Mouse (Mus musculus) telencephalon, adult 2 months (tissue): Measurements from ENCODE around the gene Olfr959.

ENCODE experiments used
- DNase-seq: peaks from one replicate; pipeline ENCODE4 v3.0.0-alpha.2; 2011; ENCODE audit warnings: low read depth, low spot score

Gene Olfr959

GRCm38 (mm10) chr9:39575469-39575868, at the start of gene Olfr959:
Olfr959 (minus strand) TSS chr9:39575569.
- DNase-seq: no peak

GRCm38 (mm10) chr9:39624711-39625110, 49.3 kb upstream of the Olfr959 start:
- no peak for DNase-seq

GRCm38 (mm10) chr9:39623783-39624182, 48.4 kb upstream of the Olfr959 start:
- DNase-seq: no peak

- no peak for DNase-seq
These were observed 45.7 kb upstream of the Olfr959 start, which contains the start of gene Olfr960 for GRCm38 (mm10) chr9:39621073-39621472. Olfr960 (plus strand) TSS chr9:39621373.

- DNase-seq: no peak
These were observed 36.6 kb upstream of the Olfr959 start for GRCm38 (mm10) chr9:39611953-39612352.

GRCm38 (mm10) chr9:39610355-39610754, 35.0 kb upstream of the Olfr959 start, which contains the start of gene Olfr148:
Olfr148 (plus strand) TSS chr9:39610655.
- DNase-seq: no peak

- DNase-seq: no peak
These were observed 33.1 kb upstream of the Olfr959 start for GRCm38 (mm10) chr9:39608497-39608896.

- DNase-seq: no peak
These were observed 28.7 kb upstream of the Olfr959 start, which contains the start of gene AW551984 for GRCm38 (mm10) chr9:39603999-39604453. AW551984 (minus strand) TSS chr9:39604403.

- no peak for DNase-seq
These were observed 28.0 kb upstream of the Olfr959 start for GRCm38 (mm10) chr9:39603333-39603845.

GRCm38 (mm10) chr9:39602536-39603332, 27.4 kb upstream of the Olfr959 start:
- DNase-seq: peak; percentile 44

GRCm38 (mm10) chr9:39577050-39577449, 1.7 kb upstream of the Olfr959 start:
- no peak for DNase-seq

- DNase-seq: no peak
These were observed 17.1 kb downstream of the Olfr959 start for GRCm38 (mm10) chr9:39558349-39558647.

GRCm38 (mm10) chr9:39557529-39558348, 17.6 kb downstream of the Olfr959 start:
- DNase-seq: peak; percentile 62

GRCm38 (mm10) chr9:39553946-39554345, 21.4 kb downstream of the Olfr959 start, which contains the start of gene Olfr958:
Olfr958 (minus strand) TSS chr9:39554054.
- no peak for DNase-seq

- DNase-seq: no peak
These were observed 24.6 kb downstream of the Olfr959 start for GRCm38 (mm10) chr9:39550806-39551205.

- no peak for DNase-seq
These were observed 51.6 kb downstream of the Olfr959 start for GRCm38 (mm10) chr9:39523616-39524285.
